Mouse (Mus musculus): ENCODE results near the gene Hoxb7. TPM values are rescaled to one million over a fixed set of nuclear protein-coding genes. Genes with fewer than 3 reads are reported as not detected.

Hoxb7 gene
- polyA plus RNA-seq, 1 experiment, result not detected

GRCm38 (mm10) chr11:96281855-96282570, 4.4 kb upstream of the Hoxb7 start, which contains the start of gene Hoxb8:
Gene Hoxb8 (plus strand): TSS chr11:96281905.
- Histone ChIP-seq H3K27me3 (ENCODE audit: control insufficient read depth, insufficient read depth, low read length, poor library complexity, severe bottlenecking) (peaks cover 56% of the 10 kb centered on the region), H3K4me3 (ENCODE audit: low read depth, low read length) (no peak within 1 kb of the TSS), H3K9ac (ENCODE audit: low read depth, poor library complexity, severe bottlenecking) (no peak within 1 kb of the TSS), H3K4me1 (ENCODE audit: control insufficient read depth, insufficient read depth, low read length) (no peaks in the 10 kb centered on the region), H3K36me3 (ENCODE audit: control insufficient read depth, insufficient read depth, low read length, poor library complexity, severe bottlenecking) (no peaks in the 10 kb centered on the region), H3K27ac (ENCODE audit: insufficient read depth, low read length) (no peak within 1 kb of the TSS), H3K9me3 (replicated peaks; ENCODE audit: control insufficient read depth, insufficient read depth, low read length, poor library complexity, severe bottlenecking) (no peaks in the 10 kb centered on the region)
- no peak for TF ChIP-seq POLR2A (IDR thresholded peaks at IDR 0.05; ENCODE audit: insufficient read depth, low read length)
- no peak for TF ChIP-seq EP300 (IDR thresholded peaks at IDR 0.05; ENCODE audit: insufficient read depth, low read depth, low read length)
- TF ChIP-seq CTCF (IDR thresholded peaks at IDR 0.05; ENCODE audit: low read depth, low read length), result no peak

GRCm38 (mm10) chr11:96282795-96283430, 3.5 kb upstream of the Hoxb7 start:
- TF ChIP-seq CTCF (IDR thresholded peaks at IDR 0.05; ENCODE audit: low read depth, low read length) (no peak), POLR2A (IDR thresholded peaks at IDR 0.05; ENCODE audit: insufficient read depth, low read length) (no peak), EP300 (IDR thresholded peaks at IDR 0.05; ENCODE audit: insufficient read depth, low read depth, low read length) (no peak)
- no peaks in the 10 kb centered on the region for H3K9me3 ChIP-seq (replicated peaks; ENCODE audit: control insufficient read depth, insufficient read depth, low read length, poor library complexity, severe bottlenecking)
- H3K36me3 ChIP-seq (ENCODE audit: control insufficient read depth, insufficient read depth, low read length, poor library complexity, severe bottlenecking), result no peaks in the 10 kb centered on the region
- no peak overlapping the region for H3K27ac ChIP-seq (ENCODE audit: insufficient read depth, low read length)
- H3K27me3 ChIP-seq (ENCODE audit: control insufficient read depth, insufficient read depth, low read length, poor library complexity, severe bottlenecking), result peaks cover 65% of the 10 kb centered on the region
- H3K4me1 ChIP-seq (ENCODE audit: control insufficient read depth, insufficient read depth, low read length), result no peaks in the 10 kb centered on the region
- no peak overlapping the region for H3K9ac ChIP-seq (ENCODE audit: low read depth, poor library complexity, severe bottlenecking)
- H3K4me3 ChIP-seq (ENCODE audit: low read depth, low read length), result no peak overlapping the region

- Histone ChIP-seq H3K9ac (ENCODE audit: low read depth, poor library complexity, severe bottlenecking) (no peak overlapping the region), H3K36me3 (ENCODE audit: control insufficient read depth, insufficient read depth, low read length, poor library complexity, severe bottlenecking) (no peaks in the 10 kb centered on the region), H3K27ac (ENCODE audit: insufficient read depth, low read length) (no peak overlapping the region), H3K27me3 (ENCODE audit: control insufficient read depth, insufficient read depth, low read length, poor library complexity, severe bottlenecking) (peaks cover 73% of the 10 kb centered on the region), H3K4me1 (ENCODE audit: control insufficient read depth, insufficient read depth, low read length) (no peaks in the 10 kb centered on the region), H3K9me3 (replicated peaks; ENCODE audit: control insufficient read depth, insufficient read depth, low read length, poor library complexity, severe bottlenecking) (no peaks in the 10 kb centered on the region), H3K4me3 (ENCODE audit: low read depth, low read length) (peak overlapping the region; percentile 44)
- TF ChIP-seq CTCF (IDR thresholded peaks at IDR 0.05; ENCODE audit: low read depth, low read length) (no peak), POLR2A (IDR thresholded peaks at IDR 0.05; ENCODE audit: insufficient read depth, low read length) (no peak), EP300 (IDR thresholded peaks at IDR 0.05; ENCODE audit: insufficient read depth, low read depth, low read length) (no peak)
These were observed 2.2 kb upstream of the Hoxb7 start for GRCm38 (mm10) chr11:96284041-96284749.

- H3K4me3 ChIP-seq (ENCODE audit: low read depth, low read length), result 0 out of 2 replicates have a peak overlapping the region, but pooled peaks have one; percentile 14
- no peak for TF ChIP-seq CTCF (IDR thresholded peaks at IDR 0.05; ENCODE audit: low read depth, low read length)
- H3K9me3 ChIP-seq (replicated peaks; ENCODE audit: control insufficient read depth, insufficient read depth, low read length, poor library complexity, severe bottlenecking), result no peaks in the 10 kb centered on the region
- H3K27ac ChIP-seq (ENCODE audit: insufficient read depth, low read length), result no peak overlapping the region
- H3K27me3 ChIP-seq (ENCODE audit: control insufficient read depth, insufficient read depth, low read length, poor library complexity, severe bottlenecking), result peaks cover 69% of the 10 kb centered on the region
- H3K9ac ChIP-seq (ENCODE audit: low read depth, poor library complexity, severe bottlenecking), result no peak overlapping the region
- H3K36me3 ChIP-seq (ENCODE audit: control insufficient read depth, insufficient read depth, low read length, poor library complexity, severe bottlenecking), result no peaks in the 10 kb centered on the region
- no peaks in the 10 kb centered on the region for H3K4me1 ChIP-seq (ENCODE audit: control insufficient read depth, insufficient read depth, low read length)
These were observed 1.4 kb upstream of the Hoxb7 start for GRCm38 (mm10) chr11:96284774-96285734.

GRCm38 (mm10) chr11:96286739-96287385, 439 bp downstream of the Hoxb7 start:
- no peaks in the 10 kb centered on the region for H3K36me3 ChIP-seq (ENCODE audit: control insufficient read depth, insufficient read depth, low read length, poor library complexity, severe bottlenecking)
- no peaks in the 10 kb centered on the region for H3K4me1 ChIP-seq (ENCODE audit: control insufficient read depth, insufficient read depth, low read length)
- H3K9me3 ChIP-seq (replicated peaks; ENCODE audit: control insufficient read depth, insufficient read depth, low read length, poor library complexity, severe bottlenecking), result no peaks in the 10 kb centered on the region
- no peak for TF ChIP-seq POLR2A (IDR thresholded peaks at IDR 0.05; ENCODE audit: insufficient read depth, low read length)
- H3K27me3 ChIP-seq (ENCODE audit: control insufficient read depth, insufficient read depth, low read length, poor library complexity, severe bottlenecking), result peaks cover 70% of the 10 kb centered on the region
- peak overlapping the region; percentile 64 for H3K9ac ChIP-seq (ENCODE audit: low read depth, poor library complexity, severe bottlenecking)
- H3K27ac ChIP-seq (ENCODE audit: insufficient read depth, low read length), result no peak overlapping the region
- H3K4me3 ChIP-seq (ENCODE audit: low read depth, low read length), result peak overlapping the region; percentile 60

Measured in ES-Bruce4 (cell line).